Mouse (Mus musculus) CH12.LX (cell line): ENCODE measurements at regions not wholly inside any gene's neighbourhood (a gene's known extent, or its start where the extent isn't known, plus 50 kb on each side); places are given as distances from the start of the nearest gene placed in this dataset.
A peak's percentile ranks its signal among the peaks of the same experiment; 100 is the strongest.

ENCODE experiments used
- DNase-seq: peaks from one replicate; pipeline ENCODE4 v3.0.0-alpha.2; 2013; ENCODE audit errors: extremely low read depth
- H3K27ac ChIP-seq: 2 replicates; pipeline ENCODE4 v1.5.1; 2012; ENCODE audit warnings: low read depth, mild to moderate bottlenecking, control low read depth, moderate library complexity; ENCODE audit not compliant: insufficient read depth
- H3K27me3 ChIP-seq: replicated peaks from 2 replicates; pipeline ENCODE3; 2012; ENCODE audit warnings: inconsistent platforms
- H3K36me3 ChIP-seq, 2 experiments: replicated peaks in 1 of 2; 2 replicates each; pipeline versions ENCODE3 to v1.6.1; 2012; ENCODE audit warnings: inconsistent platforms in 1 of 2, low read length in 1 of 2, mild to moderate bottlenecking in 1 of 2, mixed read lengths in 1 of 2, moderate library complexity in 1 of 2; ENCODE audit not compliant: control insufficient read depth in 1 of 2, insufficient read depth in 1 of 2
- H3K4me1 ChIP-seq, 2 experiments: 2 replicates each; pipeline ENCODE4 v1.6.1; 2012; ENCODE audit warnings: inconsistent platforms in 1 of 2, moderate library complexity in 1 of 2; ENCODE audit not compliant: insufficient read depth in 2 of 2, control insufficient read depth in 1 of 2
- H3K4me2 ChIP-seq: 2 replicates; pipeline ENCODE4 v1.6.1; 2012; ENCODE audit warnings: low read depth, mild to moderate bottlenecking, control low read depth; ENCODE audit not compliant: poor library complexity, insufficient read depth, severe bottlenecking
- H3K4me3 ChIP-seq, 3 experiments: fragments of 150-350 bp in 1 of 3; sonication (generic) in 1 of 3; replicated peaks in 1 of 3; 2 replicates each; pipeline versions ENCODE3 to v1.5.1; 2011 to 2012; ENCODE audit warnings: low read depth in 2 of 3, low read length in 2 of 3, mild to moderate bottlenecking in 2 of 3, moderate library complexity in 2 of 3, control low read depth in 1 of 3, improper control_type of control experiment in 1 of 3, inconsistent platforms in 1 of 3, mixed read lengths in 1 of 3; ENCODE audit not compliant: poor library complexity in 1 of 3
- H3K79me2 ChIP-seq: replicated peaks from 2 replicates; pipeline ENCODE4 v1.6.1; 2012; ENCODE audit warnings: mild to moderate bottlenecking, moderate library complexity; ENCODE audit not compliant: control insufficient read depth, poor library complexity, insufficient read depth, severe bottlenecking; ENCODE audit errors: extremely low read depth
- H3K9ac ChIP-seq: 2 replicates; pipeline ENCODE4 v1.6.1; 2012; ENCODE audit warnings: low read depth, mild to moderate bottlenecking, control low read depth, moderate library complexity; ENCODE audit not compliant: insufficient read depth
- H3K9me3 ChIP-seq: replicated peaks from 2 replicates; pipeline ENCODE3; 2012; ENCODE audit warnings: low read length, inconsistent platforms, mixed read lengths
- CHD2 ChIP-seq: IDR thresholded peaks from 2 replicates; pipeline ENCODE4 v1.6.1; 2011; ENCODE audit warnings: low read length, improper control_type of control experiment
- CTCF ChIP-seq, 2 experiments: IDR thresholded peaks in 1 of 2; conservative IDR thresholded peaks in 1 of 2; 2 replicates each; pipeline ENCODE4 v1.5.1; 2011 to 2012; ENCODE audit warnings: low read depth in 2 of 2, low read length in 2 of 2, improper control_type of control experiment in 1 of 2, inconsistent platforms in 1 of 2, mild to moderate bottlenecking in 1 of 2, moderate library complexity in 1 of 2
- E2F4 ChIP-seq: IDR thresholded peaks from 2 replicates; pipeline ENCODE4 v1.6.1; 2011; ENCODE audit warnings: low read depth, low read length, improper control_type of control experiment; ENCODE audit not compliant: insufficient replicate concordance
- ELF1 ChIP-seq: IDR thresholded peaks from 2 replicates; pipeline ENCODE4 v1.6.1; 2014; ENCODE audit warnings: low read depth, mild to moderate bottlenecking, inconsistent platforms, low read length, improper control_type of control experiment
- EP300 ChIP-seq: IDR thresholded peaks from 2 replicates; pipeline ENCODE4 v1.6.1; 2011; ENCODE audit warnings: low read length, improper control_type of control experiment
- ETS1 ChIP-seq: conservative IDR thresholded peaks from 2 replicates; pipeline ENCODE4 v1.6.1; 2012; ENCODE audit warnings: low read depth, mild to moderate bottlenecking, inconsistent platforms, low read length, improper control_type of control experiment, moderate library complexity
- HCFC1 ChIP-seq: IDR thresholded peaks from 2 replicates; pipeline ENCODE4 v1.6.1; 2012; ENCODE audit warnings: low read depth, mild to moderate bottlenecking, inconsistent platforms, low read length, improper control_type of control experiment
- JUN ChIP-seq: IDR thresholded peaks from 2 replicates; pipeline ENCODE4 v1.6.1; 2011; ENCODE audit warnings: low read depth, mild to moderate bottlenecking, low read length, improper control_type of control experiment, moderate library complexity; ENCODE audit not compliant: insufficient read depth
- KAT2A ChIP-seq: IDR thresholded peaks from 2 replicates; pipeline ENCODE4 v1.6.1; 2012; ENCODE audit warnings: low read length, improper control_type of control experiment, inconsistent platforms; ENCODE audit not compliant: insufficient replicate concordance
- MAZ ChIP-seq: IDR thresholded peaks from 2 replicates; pipeline ENCODE4 v1.6.1; 2012; ENCODE audit warnings: low read depth, mild to moderate bottlenecking, inconsistent platforms, low read length, improper control_type of control experiment, moderate library complexity
- MEF2A ChIP-seq: IDR thresholded peaks from 2 replicates; pipeline ENCODE4 v1.6.1; 2014; ENCODE audit warnings: low read depth, mild to moderate bottlenecking, inconsistent platforms, low read length, improper control_type of control experiment, borderline replicate concordance
- MXI1 ChIP-seq: IDR thresholded peaks from 2 replicates; pipeline ENCODE4 v1.6.1; 2011; ENCODE audit warnings: mild to moderate bottlenecking, low read depth, low read length, improper control_type of control experiment
- MYC ChIP-seq: IDR thresholded peaks from 2 replicates; pipeline ENCODE4 v1.6.1; 2011; ENCODE audit warnings: low read depth, mild to moderate bottlenecking, improper control_type of control experiment, low read length
- POLR2A ChIP-seq: IDR thresholded peaks from 2 replicates; pipeline ENCODE4 v1.6.1; 2011; ENCODE audit warnings: low read depth, mild to moderate bottlenecking, improper control_type of control experiment, low read length
- POLR2AphosphoS2 ChIP-seq: IDR thresholded peaks from 2 replicates; pipeline ENCODE4 v1.6.1; 2011; ENCODE audit warnings: low read depth, low read length, improper control_type of control experiment
- RAD21 ChIP-seq: IDR thresholded peaks from 2 replicates; pipeline ENCODE4 v1.6.1; 2011; ENCODE audit warnings: low read depth, mild to moderate bottlenecking, low read length, improper control_type of control experiment, moderate library complexity
- SIN3A ChIP-seq: IDR thresholded peaks from 2 replicates; pipeline ENCODE4 v1.6.1; 2012; ENCODE audit warnings: low read length, improper control_type of control experiment, inconsistent platforms
- SMC3 ChIP-seq: IDR thresholded peaks from 2 replicates; pipeline ENCODE4 v1.6.1; 2011; ENCODE audit warnings: low read depth, low read length, improper control_type of control experiment
- TBP ChIP-seq: conservative IDR thresholded peaks from 2 replicates; pipeline ENCODE4 v1.6.1; 2011; ENCODE audit warnings: low read depth, low read length, improper control_type of control experiment
- TCF12 ChIP-seq: IDR thresholded peaks from 2 replicates; pipeline ENCODE4 v1.6.1; 2014; ENCODE audit warnings: low read depth, mild to moderate bottlenecking, inconsistent platforms, low read length, improper control_type of control experiment
- UBTF ChIP-seq: IDR thresholded peaks from 2 replicates; pipeline ENCODE4 v1.6.1; 2012; ENCODE audit warnings: low read depth, mild to moderate bottlenecking, inconsistent platforms, low read length, improper control_type of control experiment, moderate library complexity
- USF2 ChIP-seq: conservative IDR thresholded peaks from 2 replicates; pipeline ENCODE4 v1.6.1; 2011; ENCODE audit warnings: low read depth, low read length, improper control_type of control experiment
- dilution Hi-C: fragments of 300-500 bp; cut with MboI; formaldehyde crosslinking; loops from 2 replicates; pipeline ENCODE4 v1.14.3; 2020; ENCODE audit warnings: low sequenced_read_pairs; ENCODE audit not compliant: extremely low pct_unique_long_range_greater_than_20kb, extremely low pct_ligation_motif_present
- in situ Hi-C: fragments of 300-500 bp; cut with MboI; formaldehyde crosslinking; loops from 3 replicates; pipeline ENCODE4 v1.14.3; 2019; ENCODE audit warnings: low sequenced_read_pairs, low pct_ligation_motif_present, low pct_unique_long_range_greater_than_20kb, mixed read lengths

DNA sequence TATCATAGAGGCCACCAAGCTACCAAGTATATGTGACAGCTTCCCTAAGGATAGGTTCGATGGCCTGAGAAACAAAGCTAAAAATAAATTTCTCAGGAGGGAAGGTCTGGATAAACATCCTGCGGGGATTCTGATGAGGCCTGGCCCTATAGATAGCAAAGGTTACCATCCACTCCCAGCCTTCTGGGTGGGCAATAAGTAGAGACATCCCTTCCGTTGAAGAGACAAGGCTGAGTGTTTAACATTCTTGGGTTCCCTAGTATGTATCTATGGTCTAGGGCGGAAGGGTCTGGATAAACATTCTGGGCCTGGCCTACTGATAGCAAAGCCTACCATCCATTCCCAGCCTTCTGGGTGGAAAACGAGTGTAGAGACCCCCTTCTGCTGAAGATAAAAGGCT, 180.5 kb upstream of the Dlk1 start:
- Histone ChIP-seq H3K4me1 (peaks cover 0 to 3% of the 10 kb centered on the region in 2 experiments; a peak in 1 of 4 replicates), H3K79me2 (no peaks in the 10 kb centered on the region), H3K27ac (no peak overlapping the region), H3K4me3 (no peak overlapping the region), H3K36me3 (no peaks in the 10 kb centered on the region), H3K4me2 (no peak overlapping the region), H3K9me3 (no peaks in the 10 kb centered on the region), H3K27me3 (no peaks in the 10 kb centered on the region), H3K9ac (no peak overlapping the region)
- in situ Hi-C loops (no loop called here), dilution Hi-C loops (no loop called here)
- TF ChIP-seq MAZ (no peak), MEF2A (no peak), TBP (no peak), JUN (no peak), ELF1 (no peak), HCFC1 (no peak), KAT2A (no peak), MYC (no peak), RAD21 (no peak), UBTF (no peak), SIN3A (no peak), USF2 (no peak), E2F4 (no peak), TCF12 (no peak), EP300 (no peak), POLR2AphosphoS2 (no peak), ETS1 (no peak), MXI1 (no peak), CHD2 (no peak)
- DNase-seq = no peak

DNA sequence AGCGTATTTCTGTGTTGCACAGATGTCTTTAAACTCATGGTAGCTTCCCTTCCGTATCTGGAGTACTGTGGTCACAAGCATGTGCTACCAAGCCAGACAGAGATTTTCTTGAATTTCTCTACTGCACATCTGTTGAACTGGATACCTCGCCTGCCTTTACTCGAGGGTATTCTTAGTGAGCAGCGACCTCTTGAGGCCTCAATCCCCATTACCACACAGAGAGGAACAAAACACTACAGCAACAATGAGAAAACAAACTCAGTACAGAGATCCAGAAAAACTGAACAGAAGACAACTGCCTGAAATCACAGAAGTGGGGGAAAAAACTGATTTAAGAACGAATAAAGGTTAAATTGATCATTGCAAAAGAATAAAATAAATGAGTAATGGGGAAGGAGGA, 137.8 kb upstream of the Dlk1 start:
- peaks cover 5% of the 10 kb centered on the region for H3K9me3 ChIP-seq
- peak; percentile 41 for DNase-seq
- H3K4me2 ChIP-seq = no peak overlapping the region
- H3K79me2 ChIP-seq = no peaks in the 10 kb centered on the region
- H3K27me3 ChIP-seq = peaks cover 18% of the 10 kb centered on the region
- H3K9ac ChIP-seq = no peak overlapping the region
- TF ChIP-seq E2F4 (no peak), SMC3 (peak; percentile 34), CTCF (conservative IDR thresholded peaks at IDR 0.05 in 1 of 2, IDR thresholded peaks at IDR 0.05 in 1 of 2; ENCODE audit: low read depth in 2 of 2, low read length in 2 of 2) (peak in 1 of 2 experiments; percentile 48; a peak in 2 of 4 replicates), UBTF (no peak), SIN3A (no peak), POLR2A (no peak), RAD21 (peak; percentile 56), EP300 (no peak)
- H3K4me3 ChIP-seq = no peak overlapping the region
- in situ Hi-C loops (loop anchor here (10.0 to 25.0 kb wide), 2 partner anchors 278 to 410 kb away; no protein-coding TSS in a partner anchor), dilution Hi-C loops (no loop called here)
- H3K4me1 ChIP-seq = no peaks in the 10 kb centered on the region
- no peaks in the 10 kb centered on the region for H3K36me3 ChIP-seq
- no peak overlapping the region for H3K27ac ChIP-seq
